Mouse (Mus musculus) lung, embryonic 15.5 days (tissue): ENCODE results near the gene Il31ra. TPM values are rescaled to one million over a fixed set of nuclear protein-coding genes. Genes with fewer than 3 reads are reported as not detected.

ENCODE experiments used
- ATAC-seq: fragments of 200-750 bp; cut with Nextera tagmentation; 2 replicates; pipeline ENCODE4 v1.8.0; 2017; ENCODE audit warnings: moderate number of reproducible peaks, borderline replicate concordance; ENCODE audit not compliant: low FRiP score, low TSS enrichment; ENCODE audit errors: extremely low read depth
- H3K27ac ChIP-seq: fragments of 300-500 bp; sonication (generic); 2 replicates; pipeline ENCODE4 v1.5.1; 2015; ENCODE audit warnings: moderate library complexity, mild to moderate bottlenecking, inconsistent platforms
- H3K27me3 ChIP-seq: fragments of 300-500 bp; sonication (generic); 2 replicates; pipeline ENCODE4 v1.6.1; 2015; ENCODE audit warnings: inconsistent platforms
- H3K36me3 ChIP-seq: fragments of 300-500 bp; sonication (generic); 2 replicates; pipeline ENCODE4 v1.6.1; 2015; ENCODE audit warnings: inconsistent platforms
- H3K4me1 ChIP-seq: fragments of 300-500 bp; sonication (generic); 2 replicates; pipeline ENCODE4 v1.6.1; 2015; ENCODE audit warnings: inconsistent platforms
- H3K4me2 ChIP-seq: fragments of 300-500 bp; sonication (generic); 2 replicates; pipeline ENCODE4 v1.6.1; 2015; ENCODE audit warnings: inconsistent platforms, mild to moderate bottlenecking, moderate library complexity
- H3K4me3 ChIP-seq: fragments of 300-500 bp; sonication (generic); 2 replicates; pipeline ENCODE4 v1.5.1; 2015; ENCODE audit warnings: mild to moderate bottlenecking, inconsistent platforms
- H3K9ac ChIP-seq: fragments of 300-500 bp; sonication (generic); 2 replicates; pipeline ENCODE4 v1.6.1; 2015; ENCODE audit warnings: inconsistent platforms
- H3K9me3 ChIP-seq: fragments of 300-500 bp; sonication (generic); 2 replicates; pipeline ENCODE4 v1.6.1; 2016; ENCODE audit warnings: inconsistent platforms
- WGBS: fragments of 180-500 bp; shearing (Covaris S2); methylation state at CpG from one replicate; pipeline ENCODE4 v1.1.7; 2015; 5-methylcytosine and 5-hydroxymethylcytosine counted together
- polyA plus RNA-seq: library from polyadenylated mRNA; unstranded; fragments of >200 nt; fragmentation: Nextera tagmentation; extraction: Ambion mirVana; gene quantifications from 2 replicates; pipeline ENCODE4 v1.2.1, GENCODE M21; 2015

The Il31ra gene
- polyA plus RNA-seq, 1 experiment from 2014 or later = not detected

- no peak overlapping the region for H3K4me3 ChIP-seq
- peaks cover 19% of the 10 kb centered on the region for H3K36me3 ChIP-seq
- no peak for ATAC-seq
- no peaks in the 10 kb centered on the region for H3K4me1 ChIP-seq
- WGBS = 56% methylated on average over 21 of the region's 21 CpGs
- no peak overlapping the region for H3K27ac ChIP-seq
- no peaks in the 10 kb centered on the region for H3K9me3 ChIP-seq
- no peak overlapping the region for H3K4me2 ChIP-seq
- H3K27me3 ChIP-seq = no peaks in the 10 kb centered on the region
- H3K9ac ChIP-seq = no peak overlapping the region
These were observed 120.1 kb downstream of the Il31ra start for GRCm38 (mm10) chr13:112473757-112474755.

- Histone ChIP-seq H3K27ac (no peak overlapping the region), H3K27me3 (no peaks in the 10 kb centered on the region), H3K9me3 (no peaks in the 10 kb centered on the region), H3K4me1 (peaks cover 2% of the 10 kb centered on the region), H3K4me2 (no peak overlapping the region), H3K4me3 (no peak overlapping the region), H3K9ac (no peak overlapping the region), H3K36me3 (peaks cover 17% of the 10 kb centered on the region)
- no peak for ATAC-seq
- 88% methylated on average over 19 of the region's 19 CpGs for WGBS
These were observed 121.6 kb downstream of the Il31ra start for GRCm38 (mm10) chr13:112472401-112473023.

- ATAC-seq = no peak
- Histone ChIP-seq H3K9ac (no peak overlapping the region), H3K27ac (no peak overlapping the region), H3K4me1 (peaks cover 14% of the 10 kb centered on the region), H3K27me3 (no peaks in the 10 kb centered on the region), H3K4me3 (no peak overlapping the region), H3K9me3 (no peaks in the 10 kb centered on the region), H3K4me2 (no peak overlapping the region), H3K36me3 (peaks cover 11% of the 10 kb centered on the region)
- WGBS = 81% methylated on average over 9 of the region's 9 CpGs
These were observed 123.0 kb downstream of the Il31ra start for GRCm38 (mm10) chr13:112471201-112471600.

Other genes starting within 250 kb of the Il31ra start
- 36.4 and 36.7 TPM in 2 replicates for gene Il6st, start 130.3 kb downstream of the Il31ra start, polyA plus RNA-seq
- gene Ddx4, start 58.1 kb upstream of the Il31ra start, polyA plus RNA-seq = 0.34 and 0.35 TPM in 2 replicates
- gene Slc38a9, start 66.4 kb upstream of the Il31ra start, polyA plus RNA-seq = 10.2 and 13.7 TPM in 2 replicates
- 76.5 TPM in 2 replicates for gene Plpp1, start 206.4 kb upstream of the Il31ra start, polyA plus RNA-seq